Mouse (Mus musculus): ENCODE data around the gene Arpc1b.

DNA sequence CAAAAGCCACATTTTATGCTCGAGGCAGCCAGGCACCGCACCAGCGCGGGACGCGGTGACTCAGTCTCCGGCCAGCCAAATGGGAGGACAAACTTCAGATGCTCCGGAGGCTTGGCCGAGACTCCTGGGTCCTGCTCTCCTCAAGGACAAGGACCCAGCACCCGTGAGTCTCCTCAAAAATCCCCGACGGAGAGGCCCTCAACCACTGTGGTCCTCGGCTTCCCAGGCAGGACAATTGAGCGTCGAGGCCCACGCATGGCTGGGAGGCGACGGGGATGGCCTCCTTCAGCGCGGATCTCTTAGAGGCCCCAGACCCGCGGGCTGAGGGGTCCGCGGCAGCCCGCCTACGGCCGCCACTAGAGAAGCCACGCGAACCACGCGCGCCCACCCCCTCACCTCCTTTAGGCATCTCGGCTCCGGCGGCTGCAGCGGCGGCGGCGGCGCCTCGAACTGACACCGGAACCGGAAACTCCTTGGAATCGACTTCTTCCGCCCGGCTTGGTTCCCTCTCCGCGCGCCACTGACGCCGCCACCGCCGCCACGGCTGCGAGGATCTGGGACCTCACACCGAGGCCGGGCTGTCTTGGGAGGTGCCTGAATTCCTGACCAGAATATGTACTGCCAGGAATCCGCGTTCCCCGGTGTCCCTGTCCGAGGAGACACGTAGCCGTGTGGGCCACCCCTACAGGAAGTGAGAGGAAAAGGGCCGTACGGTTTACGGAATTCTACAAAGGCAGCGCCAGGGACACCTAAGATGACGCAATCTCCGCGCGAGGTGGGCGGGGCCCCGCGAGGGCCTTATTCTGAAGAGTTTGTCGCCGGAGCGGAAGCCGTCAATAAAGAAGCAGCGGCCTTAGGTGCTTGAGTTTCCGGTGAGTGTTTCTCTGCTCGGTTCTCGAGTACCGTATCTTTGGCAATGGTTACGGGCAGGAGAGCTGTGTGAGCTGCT is 25.8 kb downstream of the Arpc1b start, which contains the start of the genes Pdap1 and Bud31:
- TF ChIP-seq CTCF (IDR thresholded peaks at IDR 0.05; ENCODE audit: low read depth) = peak; percentile 18; the same call in 1 of the 2 replicates
- peak; percentile 85 for TF ChIP-seq EP300 (IDR thresholded peaks at IDR 0.05; ENCODE audit: low read depth)

All from liver, embryonic 14.5 days (tissue).